Mouse (Mus musculus) forebrain, embryonic 12.5 days (tissue): ENCODE measurements around the gene Gm4969. TPM values are rescaled to one million over a fixed set of nuclear protein-coding genes. Genes with fewer than 3 reads are reported as not detected.

Experiments
- ATAC-seq: fragments of 200-750 bp; cut with Nextera tagmentation; 2 replicates; pipeline ENCODE4 v1.8.0; 2017; ENCODE audit warnings: moderate TSS enrichment; ENCODE audit not compliant: low FRiP score
- H3K27ac ChIP-seq: fragments of 300-500 bp; sonication (generic); 2 replicates; pipeline ENCODE4 v1.5.1; 2016; ENCODE audit warnings: mild to moderate bottlenecking
- H3K27me3 ChIP-seq: fragments of 300-500 bp; sonication (generic); 2 replicates; pipeline ENCODE4 v1.6.1; 2016; ENCODE audit warnings: mild to moderate bottlenecking
- H3K36me3 ChIP-seq: fragments of 300-500 bp; sonication (generic); replicated peaks from 2 replicates; pipeline ENCODE4 v1.6.1; 2016; ENCODE audit warnings: mild to moderate bottlenecking
- H3K4me1 ChIP-seq: fragments of 300-500 bp; sonication (generic); 2 replicates; pipeline ENCODE4 v1.6.1; 2016
- H3K4me2 ChIP-seq: fragments of 300-500 bp; sonication (generic); 2 replicates; pipeline ENCODE4 v1.6.1; 2016; ENCODE audit warnings: mild to moderate bottlenecking, moderate library complexity
- H3K4me3 ChIP-seq: fragments of 300-500 bp; sonication (generic); replicated peaks from 2 replicates; pipeline ENCODE4 v1.5.1; 2016; ENCODE audit warnings: mild to moderate bottlenecking
- H3K9ac ChIP-seq: fragments of 300-500 bp; sonication (generic); 2 replicates; pipeline ENCODE4 v1.6.1; 2016; ENCODE audit warnings: mild to moderate bottlenecking
- H3K9me3 ChIP-seq: fragments of 300-500 bp; sonication (generic); 2 replicates; pipeline ENCODE4 v1.6.1; 2016
- WGBS: fragments of 180-500 bp; shearing (Covaris S2); methylation state at CpG from one replicate; pipeline ENCODE4 v1.1.7; 2016; 5-methylcytosine and 5-hydroxymethylcytosine counted together
- polyA plus RNA-seq: library from polyadenylated mRNA; unstranded; fragments of >200 nt; fragmentation: Nextera tagmentation; extraction: Ambion mirVana; gene quantifications from 2 replicates; pipeline ENCODE4 v1.2.1, GENCODE M21; 2016

Gene Gm4969
- polyA plus RNA-seq, 1 experiment from 2014 or later = 1.8 TPM

DNA sequence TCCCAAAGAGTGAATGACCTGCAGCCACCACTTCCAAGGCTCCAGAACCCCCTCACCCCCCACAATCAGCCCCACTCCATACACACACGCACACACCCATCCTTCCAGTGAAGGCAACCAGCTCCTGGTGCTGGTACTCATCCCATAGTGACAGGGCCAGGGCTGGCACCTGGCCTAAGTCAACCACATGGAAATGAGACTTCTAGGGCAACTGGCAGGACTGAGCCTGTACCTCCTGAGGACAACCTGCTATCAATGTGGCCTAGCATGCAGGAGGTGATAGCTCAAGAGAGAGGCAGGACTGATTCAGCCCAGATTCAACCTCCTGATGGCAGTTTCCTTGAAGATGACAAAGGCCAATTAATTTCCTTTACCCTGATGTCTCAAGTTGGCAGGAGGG lies 17.9 kb downstream of the Gm4969 start:
- Histone ChIP-seq H3K9me3 (no peaks in the 10 kb centered on the region), H3K27me3 (no peaks in the 10 kb centered on the region), H3K4me1 (peaks cover 22% of the 10 kb centered on the region), H3K27ac (no peak overlapping the region), H3K4me3 (no peak overlapping the region), H3K9ac (no peak overlapping the region), H3K36me3 (peaks cover 12% of the 10 kb centered on the region; the same call in 1 of the 2 replicates), H3K4me2 (no peak overlapping the region)
- no peak for ATAC-seq
- 76% methylated on average over 1 of the region's 1 CpGs for whole genome bisulfite sequencing

DNA sequence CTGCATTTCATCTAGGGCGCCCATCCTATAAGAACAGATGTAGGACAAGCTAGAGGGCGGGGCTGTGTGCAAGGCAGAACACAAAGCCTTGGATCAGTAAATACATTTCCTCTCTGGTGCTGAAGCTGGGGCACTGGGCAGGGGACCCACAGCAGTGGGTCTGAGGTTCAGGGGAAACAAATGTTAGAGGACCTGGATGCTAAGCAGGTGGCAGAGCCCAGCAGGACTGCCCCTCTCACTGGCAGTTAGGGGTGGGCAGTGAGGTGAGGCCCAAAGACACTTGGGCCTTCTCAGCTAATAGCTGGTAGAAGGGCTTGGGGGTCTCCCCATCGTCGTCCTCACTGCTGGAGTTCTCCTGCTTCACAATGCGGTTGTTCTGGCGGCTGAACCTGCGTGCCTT lies 19.4 kb downstream of the Gm4969 start:
- no peak overlapping the region for H3K9ac ChIP-seq

DNA sequence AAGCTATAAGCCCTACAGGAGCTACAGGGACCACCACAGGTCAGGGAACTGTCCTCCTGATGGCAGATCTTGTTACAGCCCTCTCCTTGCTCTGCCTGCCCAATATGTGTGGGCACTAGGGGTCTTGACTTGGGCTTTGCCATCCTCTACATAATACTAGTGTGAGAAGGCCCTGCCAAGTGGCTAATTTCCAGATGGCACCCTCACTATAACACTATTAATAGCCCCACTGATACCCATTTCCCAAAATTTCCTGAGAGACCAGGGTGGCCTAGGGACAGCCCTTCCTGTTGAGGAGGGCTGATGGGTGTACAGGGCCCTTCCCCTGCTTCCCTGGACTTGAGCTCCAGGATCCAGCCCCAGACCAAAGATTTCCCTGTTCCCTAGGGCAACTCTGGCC lies 20.3 kb downstream of the Gm4969 start:
- Histone ChIP-seq H3K9ac (no peak overlapping the region), H3K4me2 (no peak overlapping the region)

More for the DNA sequence above, 19.4 kb downstream of the Gm4969 start:
- no peaks in the 10 kb centered on the region for H3K9me3 ChIP-seq
- H3K27ac ChIP-seq = no peak overlapping the region
- H3K4me1 ChIP-seq = peaks cover 31% of the 10 kb centered on the region
- no peak for ATAC-seq
- H3K4me2 ChIP-seq = no peak overlapping the region; the same call in 1 of the 2 replicates
- H3K4me3 ChIP-seq = no peak overlapping the region
- WGBS = 63% methylated on average over 7 of the region's 7 CpGs
- 0 out of 2 replicates have a peak, but pooled peaks cover 3% of the 10 kb centered on the region for H3K27me3 ChIP-seq
- peaks cover 12% of the 10 kb centered on the region; the same call in 1 of the 2 replicates for H3K36me3 ChIP-seq

DNA sequence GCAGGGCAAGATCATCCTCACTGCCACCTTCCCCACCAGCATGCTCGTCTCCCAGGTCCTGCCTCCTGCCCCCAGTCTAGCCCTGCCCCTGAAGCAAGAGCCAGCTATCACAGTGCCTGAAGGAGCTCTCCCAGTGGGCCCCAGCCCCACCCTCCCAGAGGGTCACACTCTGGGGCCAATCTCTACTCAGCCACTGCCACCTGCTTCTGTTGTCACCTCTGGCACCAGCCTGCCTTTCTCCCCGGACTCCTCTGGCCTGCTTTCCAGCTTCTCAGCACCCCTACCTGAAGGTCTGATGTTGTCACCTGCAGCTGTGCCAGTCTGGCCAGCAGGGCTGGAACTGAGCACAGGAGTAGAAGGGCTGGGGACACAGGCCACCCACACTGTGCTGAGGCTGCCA lies 21.0 kb downstream of the Gm4969 start:
- 58% methylated on average over 2 of the region's 2 CpGs for WGBS
- H3K27ac ChIP-seq = no peak overlapping the region
- peak overlapping the region; percentile 21; the same call in 1 of the 2 replicates for H3K9ac ChIP-seq
- H3K4me2 ChIP-seq = 0 out of 2 replicates have a peak overlapping the region, but pooled peaks have one; percentile 95
- H3K36me3 ChIP-seq = peaks cover 12% of the 10 kb centered on the region; the same call in 1 of the 2 replicates
- no peak for ATAC-seq
- peaks cover 47% of the 10 kb centered on the region for H3K4me1 ChIP-seq
- H3K27me3 ChIP-seq = peaks cover 6% of the 10 kb centered on the region; the same call in 1 of the 2 replicates
- no peak overlapping the region for H3K4me3 ChIP-seq
- no peaks in the 10 kb centered on the region for H3K9me3 ChIP-seq

More for the DNA sequence above, 20.3 kb downstream of the Gm4969 start:
- ATAC-seq = no peak
- 0 out of 2 replicates have a peak, but pooled peaks cover 3% of the 10 kb centered on the region for H3K27me3 ChIP-seq
- no peak overlapping the region for H3K27ac ChIP-seq
- H3K4me3 ChIP-seq = no peak overlapping the region
- H3K36me3 ChIP-seq = peaks cover 12% of the 10 kb centered on the region; the same call in 1 of the 2 replicates
- no peaks in the 10 kb centered on the region for H3K9me3 ChIP-seq
- peaks cover 41% of the 10 kb centered on the region for H3K4me1 ChIP-seq

DNA sequence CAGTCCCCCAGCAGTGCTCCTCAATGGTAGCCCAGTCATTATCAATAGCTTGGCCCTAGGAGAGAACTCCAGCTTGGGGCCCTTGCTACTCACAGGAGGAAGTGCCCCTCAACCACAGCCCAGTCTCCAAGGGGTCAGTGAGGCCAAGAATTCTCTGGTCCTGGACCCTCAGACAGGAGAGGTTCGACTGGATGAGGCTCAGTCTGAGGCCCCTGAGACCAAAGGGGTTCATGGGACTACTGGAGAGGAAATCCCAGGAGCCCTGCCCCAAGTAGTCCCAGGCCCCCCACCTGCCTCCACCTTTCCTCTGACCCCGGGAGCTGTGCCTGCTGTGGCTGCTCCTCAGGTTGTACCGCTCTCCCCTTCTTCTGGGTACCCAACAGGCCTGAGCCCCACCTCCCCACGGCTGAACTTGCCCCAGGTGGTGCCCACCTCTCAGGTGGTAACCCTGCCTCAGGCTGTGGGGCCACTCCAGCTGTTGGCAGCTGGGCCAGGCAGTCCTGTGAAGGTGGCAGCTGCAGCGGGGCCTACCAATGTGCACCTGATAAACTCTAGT lies 21.7 kb downstream of the Gm4969 start:
- WGBS = 55% methylated on average over 5 of the region's 5 CpGs
- Histone ChIP-seq H3K4me1 (peaks cover 54% of the 10 kb centered on the region), H3K36me3 (peaks cover 12% of the 10 kb centered on the region), H3K4me3 (peak overlapping the region; percentile 72), H3K4me2 (peak overlapping the region; percentile 95), H3K9me3 (no peaks in the 10 kb centered on the region), H3K9ac (peak overlapping the region; percentile 91), H3K27ac (no peak overlapping the region), H3K27me3 (peaks cover 13% of the 10 kb centered on the region)
- no peak for ATAC-seq

DNA sequence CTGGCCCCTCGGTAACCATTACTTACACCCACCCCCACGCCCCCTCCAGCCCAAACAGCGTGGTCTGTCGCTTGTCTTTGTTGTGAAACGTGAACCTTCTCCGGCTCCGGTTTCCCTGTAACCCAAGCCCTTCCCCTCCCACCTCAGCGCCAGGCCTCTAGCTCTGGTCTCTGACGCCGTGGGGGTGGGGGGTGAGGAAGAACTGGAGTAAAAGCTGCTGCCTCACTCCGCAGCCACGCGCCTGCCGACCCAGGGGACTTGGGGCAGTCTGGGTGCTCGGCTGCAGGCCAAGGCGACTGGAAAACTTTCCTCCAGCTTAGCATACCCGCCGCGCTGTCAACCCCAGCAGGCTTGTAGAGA lies 22.4 kb downstream of the Gm4969 start:
- Histone ChIP-seq H3K9me3 (no peaks in the 10 kb centered on the region), H3K4me2 (peak overlapping the region; percentile 95), H3K27ac (peak overlapping the region; percentile 95), H3K9ac (peak overlapping the region; percentile 91), H3K27me3 (peaks cover 21% of the 10 kb centered on the region), H3K36me3 (peaks cover 19% of the 10 kb centered on the region), H3K4me3 (peak overlapping the region; percentile 72), H3K4me1 (peaks cover 60% of the 10 kb centered on the region)
- no peak for ATAC-seq
- under 1% methylated on average over 19 of the region's 19 CpGs for WGBS

DNA sequence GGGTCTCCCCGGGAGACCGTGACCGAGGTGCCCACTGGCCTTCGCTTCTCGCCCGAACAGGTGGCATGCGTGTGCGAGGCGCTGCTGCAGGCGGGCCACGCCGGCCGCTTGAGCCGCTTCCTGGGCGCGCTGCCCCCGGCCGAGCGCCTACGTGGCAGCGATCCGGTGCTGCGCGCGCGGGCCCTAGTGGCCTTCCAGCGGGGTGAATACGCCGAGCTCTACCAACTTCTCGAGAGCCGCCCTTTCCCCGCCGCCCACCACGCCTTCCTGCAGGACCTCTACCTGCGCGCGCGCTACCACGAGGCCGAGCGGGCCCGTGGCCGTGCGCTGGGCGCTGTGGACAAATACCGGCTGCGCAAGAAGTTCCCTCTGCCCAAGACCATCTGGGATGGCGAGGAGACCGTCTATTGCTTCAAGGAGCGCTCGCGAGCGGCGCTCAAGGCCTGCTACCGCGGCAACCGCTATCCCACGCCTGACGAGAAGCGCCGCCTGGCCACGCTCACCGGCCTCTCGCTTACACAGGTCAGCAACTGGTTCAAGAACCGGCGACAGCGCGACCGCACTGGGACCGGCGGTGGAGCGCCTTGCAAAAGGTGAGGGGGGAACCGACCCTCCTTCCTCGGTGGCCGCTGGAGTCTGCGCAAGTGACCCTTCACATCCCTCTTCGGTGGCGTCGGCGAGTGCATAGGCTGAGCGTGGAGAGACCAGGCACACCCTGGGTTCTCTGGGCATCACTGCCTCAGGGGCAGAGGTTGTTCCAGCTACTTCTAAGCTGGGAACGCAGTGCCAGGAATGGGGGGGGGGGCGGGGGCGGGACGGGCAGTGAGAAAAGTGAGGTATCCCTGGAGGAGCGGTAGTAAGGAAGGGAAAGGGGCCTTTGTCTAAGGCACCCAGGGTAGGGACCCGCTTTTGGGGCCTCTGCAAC lies 23.1 kb downstream of the Gm4969 start:
- 0% methylated on average over 81 of the region's 87 CpGs for WGBS
- H3K9me3 ChIP-seq = no peaks in the 10 kb centered on the region
- H3K4me1 ChIP-seq = peaks cover 60% of the 10 kb centered on the region
- ATAC-seq = no peak
- peak overlapping the region; percentile 95 for H3K4me2 ChIP-seq
- peak overlapping the region; percentile 72 for H3K4me3 ChIP-seq
- H3K9ac ChIP-seq = peak overlapping the region; percentile 91
- H3K27ac ChIP-seq = peak overlapping the region; percentile 95
- peaks cover 23% of the 10 kb centered on the region for H3K27me3 ChIP-seq
- peaks cover 25% of the 10 kb centered on the region for H3K36me3 ChIP-seq

DNA sequence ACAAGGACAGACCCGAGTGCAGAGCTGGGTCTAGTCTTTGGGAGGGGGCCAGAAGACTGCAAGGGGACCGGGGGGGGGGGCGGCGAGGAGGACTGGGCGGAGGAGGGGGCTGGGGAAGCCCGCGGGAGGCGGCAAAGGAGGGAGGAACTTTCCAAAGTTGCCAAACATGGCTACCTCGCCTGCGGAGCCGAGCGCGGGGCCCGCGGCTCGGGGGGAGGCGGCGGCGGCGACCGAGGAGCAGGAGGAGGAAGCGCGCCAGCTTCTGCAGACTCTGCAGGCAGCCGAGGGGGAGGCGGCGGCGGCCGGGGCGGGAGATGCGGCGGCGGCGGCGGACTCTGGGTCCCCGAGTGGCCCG lies 23.7 kb downstream of the Gm4969 start, which contains the start of gene Six5:
Six5 (plus strand) TSS at position 124 of the 355 bp plus-strand sequence.
- 2% methylated on average over 28 of the region's 36 CpGs for WGBS
- Histone ChIP-seq H3K4me3 (peak within 1 kb of the TSS; percentile 72), H3K27ac (peak within 1 kb of the TSS; percentile 95), H3K36me3 (peaks cover 31% of the 10 kb centered on the region), H3K4me2 (peak within 1 kb of the TSS; percentile 95), H3K9me3 (no peaks in the 10 kb centered on the region), H3K4me1 (peaks cover 60% of the 10 kb centered on the region), H3K9ac (peak within 1 kb of the TSS; percentile 91), H3K27me3 (peaks cover 23% of the 10 kb centered on the region)
- ATAC-seq = no peak

DNA sequence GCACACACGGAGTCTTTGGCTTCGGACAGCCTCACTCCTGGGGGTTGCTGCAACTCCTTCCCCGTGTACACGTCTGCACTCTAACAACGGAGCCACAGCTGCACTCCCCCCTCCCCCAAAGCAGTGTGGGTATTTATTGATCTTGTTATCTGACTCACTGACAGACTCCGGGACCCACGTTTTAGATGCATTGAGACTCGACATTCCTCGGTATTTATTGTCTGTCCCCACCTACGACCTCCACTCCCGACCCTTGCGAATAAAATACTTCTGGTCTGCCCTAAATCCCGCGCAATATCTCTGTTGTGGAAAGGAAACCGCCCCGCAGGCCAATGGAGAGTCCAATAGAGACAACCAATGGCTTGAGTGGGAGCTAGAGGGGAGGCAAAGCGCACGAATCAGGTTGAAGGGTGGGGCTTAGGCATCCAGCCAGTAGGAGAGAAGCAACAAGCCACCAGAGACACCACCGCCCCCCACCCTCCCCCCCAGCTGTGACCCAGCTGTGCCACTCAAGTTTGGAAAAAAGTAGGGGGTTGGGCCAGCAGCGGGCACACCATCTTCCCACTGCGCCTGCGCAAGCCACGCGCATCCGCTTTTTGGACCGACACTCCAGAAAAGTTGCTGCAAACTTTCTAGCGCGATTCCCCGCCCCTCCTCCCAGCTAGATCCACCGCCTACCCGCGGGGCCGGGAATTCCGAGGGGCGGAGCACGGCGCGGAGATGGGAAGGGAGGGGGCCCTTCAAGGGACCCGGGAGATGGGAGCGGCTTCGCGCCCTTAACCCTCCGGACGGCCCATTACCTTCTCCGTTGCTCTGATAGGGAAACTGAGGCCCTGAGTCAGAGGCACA lies 24.4 kb downstream of the Gm4969 start:
- Histone ChIP-seq H3K36me3 (peaks cover 36% of the 10 kb centered on the region), H3K9ac (peak overlapping the region; percentile 91), H3K4me3 (peak overlapping the region; percentile 72), H3K27me3 (peaks cover 23% of the 10 kb centered on the region), H3K27ac (peak overlapping the region; percentile 95), H3K4me1 (peaks cover 60% of the 10 kb centered on the region), H3K4me2 (peak overlapping the region; percentile 95), H3K9me3 (no peaks in the 10 kb centered on the region)
- WGBS = under 1% methylated on average over 45 of the region's 45 CpGs
- ATAC-seq = peak; percentile 80

DNA sequence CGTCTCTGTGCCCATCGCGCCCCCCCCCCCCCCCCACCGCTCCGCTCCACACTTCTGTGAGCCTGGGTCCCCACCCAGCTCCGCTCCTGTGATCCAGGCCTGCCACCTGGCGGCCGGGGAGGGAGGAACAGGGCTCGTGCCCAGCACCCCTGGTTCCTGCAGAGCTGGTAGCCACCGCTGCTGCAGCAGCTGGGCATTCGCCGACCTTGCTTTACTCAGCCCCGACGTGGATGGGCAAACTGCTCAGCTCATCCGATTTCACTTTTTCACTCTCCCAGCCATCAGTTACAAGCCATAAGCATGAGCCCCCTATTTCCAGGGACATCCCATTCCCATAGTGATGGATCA lies 25.0 kb downstream of the Gm4969 start:
- H3K4me3 ChIP-seq = peak overlapping the region; percentile 72
- H3K27ac ChIP-seq = peak overlapping the region; percentile 82
- 0% methylated on average over 14 of the region's 15 CpGs for WGBS
- no peaks in the 10 kb centered on the region for H3K9me3 ChIP-seq
- peak; percentile 37; the same call in 1 of the 2 replicates for ATAC-seq
- H3K36me3 ChIP-seq = peaks cover 42% of the 10 kb centered on the region
- H3K27me3 ChIP-seq = peaks cover 23% of the 10 kb centered on the region
- peaks cover 60% of the 10 kb centered on the region for H3K4me1 ChIP-seq
- H3K4me2 ChIP-seq = peak overlapping the region; percentile 95
- H3K9ac ChIP-seq = peak overlapping the region; percentile 51

DNA sequence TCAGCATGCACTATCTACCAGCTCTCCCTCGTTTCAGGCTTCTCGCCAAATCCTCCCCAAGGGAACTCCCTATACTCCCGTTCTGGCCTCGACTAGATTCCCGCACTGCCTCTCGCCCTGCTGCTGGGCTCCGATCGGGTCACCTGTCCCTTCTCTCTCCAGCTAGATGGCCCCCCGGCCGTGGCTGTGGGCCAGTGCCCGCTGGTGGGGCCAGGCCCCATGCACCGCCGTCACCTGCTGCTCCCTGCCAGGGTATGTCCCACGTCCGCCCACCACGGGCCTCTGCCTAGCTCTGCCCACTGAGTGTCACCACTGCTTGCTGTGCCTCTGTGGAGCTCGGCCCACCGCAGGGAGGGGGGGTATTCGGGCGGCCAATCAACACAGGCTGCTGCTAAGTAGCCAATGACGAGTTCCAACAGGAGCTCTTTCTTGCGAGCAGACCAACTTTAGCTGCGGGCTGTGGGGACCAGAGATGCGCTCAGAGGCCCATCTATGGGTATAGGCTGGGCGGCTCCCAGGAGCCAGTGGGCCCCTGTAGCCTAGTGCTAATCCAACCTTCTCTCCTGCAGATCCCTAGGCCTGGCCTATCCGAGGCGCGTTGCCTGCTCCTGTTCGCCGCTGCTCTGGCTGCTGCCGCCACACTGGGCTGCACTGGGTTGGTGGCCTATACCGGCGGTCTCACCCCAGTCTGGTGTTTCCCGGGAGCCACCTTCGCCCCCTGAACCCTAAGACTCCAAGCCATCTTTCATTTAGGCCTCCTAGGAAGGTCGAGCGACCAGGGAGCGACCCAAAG lies 25.6 kb downstream of the Gm4969 start:
- ATAC-seq = peak; percentile 73
- H3K9me3 ChIP-seq = no peaks in the 10 kb centered on the region
- peak overlapping the region; percentile 82 for H3K27ac ChIP-seq
- H3K4me2 ChIP-seq = peak overlapping the region; percentile 95
- H3K4me3 ChIP-seq = peak overlapping the region; percentile 72
- H3K4me1 ChIP-seq = peaks cover 60% of the 10 kb centered on the region
- peaks cover 23% of the 10 kb centered on the region for H3K27me3 ChIP-seq
- H3K9ac ChIP-seq = peak overlapping the region; percentile 51
- 3% methylated on average over 38 of the region's 38 CpGs for WGBS
- peaks cover 46% of the 10 kb centered on the region for H3K36me3 ChIP-seq
